Mouse (Mus musculus): ENCODE measurements at regions not wholly inside any gene's neighbourhood (a gene's known extent, or its start where the extent isn't known, plus 50 kb on each side); places are given as distances from the start of the nearest gene placed in this dataset.
"Not testable (repeated sequence)": the region's sequence is repeated elsewhere in the genome, so short reads cannot be mapped to it uniquely, and the experiment has no call there.

- H3K4me3 ChIP-seq, result no peak overlapping the region
- no peak for ATAC-seq (ENCODE audit: insufficient number of reproducible peaks, low FRiP score)
- H3K27ac ChIP-seq (ENCODE audit: poor library complexity, severe bottlenecking), result no peak overlapping the region
- H3K4me1 ChIP-seq (replicated peaks), result no peaks in the 10 kb centered on the region
- no peaks in the 10 kb centered on the region for H3K27me3 ChIP-seq (replicated peaks)
- WGBS, result 58% methylated on average over 5 of the region's 5 CpGs
- no peaks in the 10 kb centered on the region for H3K36me3 ChIP-seq
- H3K9me3 ChIP-seq (replicated peaks), result peaks cover 5% of the 10 kb centered on the region; the same call in 1 of the 2 replicates
- no peak overlapping the region for H3K9ac ChIP-seq
- H3K4me2 ChIP-seq, result no peak overlapping the region
These were observed 112.9 kb upstream of the Gap43 start for GRCm38 (mm10) chr16:42453338-42453737.

- 78% methylated on average over 8 of the region's 8 CpGs for WGBS
These were observed 109.5 kb upstream of the Gap43 start for GRCm38 (mm10) chr16:42449840-42450444.

DNA sequence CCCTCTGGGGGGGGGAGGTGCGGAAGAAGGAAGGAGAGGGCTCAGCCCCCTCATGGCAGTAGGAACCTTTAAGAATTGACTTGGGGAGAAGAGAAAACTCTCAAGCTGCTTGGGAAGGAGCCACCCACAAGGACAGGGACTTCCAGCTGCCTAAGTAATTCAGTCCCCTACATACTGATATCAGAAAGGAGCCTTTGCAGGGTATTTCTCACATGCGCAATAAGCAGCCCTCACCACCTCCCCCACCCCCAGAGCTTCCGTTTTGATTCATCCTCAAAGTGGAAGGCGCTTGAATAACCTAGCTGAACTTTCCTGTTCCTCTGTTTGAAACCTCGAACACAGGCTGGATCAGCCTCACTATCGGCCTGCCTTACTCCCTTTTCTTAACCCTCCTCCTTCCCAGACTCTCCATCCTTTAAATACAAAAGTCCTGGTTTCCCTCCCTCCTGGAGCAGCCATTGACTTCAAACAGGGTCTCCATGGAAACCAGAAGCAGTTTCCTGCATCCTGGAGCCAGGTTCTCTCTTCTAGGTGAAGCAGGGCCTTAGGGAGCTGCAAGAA is 104.5 kb upstream of the Gap43 start:
- peak; percentile 42; the same call in 1 of the 2 replicates for ATAC-seq (ENCODE audit: insufficient number of reproducible peaks, low FRiP score)
- no peak overlapping the region for H3K27ac ChIP-seq (ENCODE audit: poor library complexity, severe bottlenecking)
- peak overlapping the region; percentile 54 for H3K4me2 ChIP-seq
- no peaks in the 10 kb centered on the region for H3K27me3 ChIP-seq (replicated peaks)
- no peaks in the 10 kb centered on the region for H3K36me3 ChIP-seq
- H3K4me3 ChIP-seq, result no peak overlapping the region
- WGBS, result 25% methylated on average over 6 of the region's 6 CpGs
- H3K4me1 ChIP-seq (replicated peaks), result peaks cover 13% of the 10 kb centered on the region
- H3K9ac ChIP-seq, result no peak overlapping the region
- peaks cover 5% of the 10 kb centered on the region; the same call in 1 of the 2 replicates for H3K9me3 ChIP-seq (replicated peaks)

More at GRCm38 (mm10) chr16:42449840-42450444, 109.5 kb upstream of the Gap43 start:
- Histone ChIP-seq H3K27me3 (replicated peaks) (no peaks in the 10 kb centered on the region), H3K9me3 (replicated peaks) (peaks cover 5% of the 10 kb centered on the region; the same call in 1 of the 2 replicates), H3K4me3 (no peak overlapping the region), H3K9ac (no peak overlapping the region), H3K4me1 (replicated peaks) (peaks cover 3% of the 10 kb centered on the region; the same call in 1 of the 2 replicates), H3K4me2 (no peak overlapping the region), H3K27ac (ENCODE audit: poor library complexity, severe bottlenecking) (no peak overlapping the region), H3K36me3 (no peaks in the 10 kb centered on the region)
- no peak for ATAC-seq (ENCODE audit: insufficient number of reproducible peaks, low FRiP score)

DNA sequence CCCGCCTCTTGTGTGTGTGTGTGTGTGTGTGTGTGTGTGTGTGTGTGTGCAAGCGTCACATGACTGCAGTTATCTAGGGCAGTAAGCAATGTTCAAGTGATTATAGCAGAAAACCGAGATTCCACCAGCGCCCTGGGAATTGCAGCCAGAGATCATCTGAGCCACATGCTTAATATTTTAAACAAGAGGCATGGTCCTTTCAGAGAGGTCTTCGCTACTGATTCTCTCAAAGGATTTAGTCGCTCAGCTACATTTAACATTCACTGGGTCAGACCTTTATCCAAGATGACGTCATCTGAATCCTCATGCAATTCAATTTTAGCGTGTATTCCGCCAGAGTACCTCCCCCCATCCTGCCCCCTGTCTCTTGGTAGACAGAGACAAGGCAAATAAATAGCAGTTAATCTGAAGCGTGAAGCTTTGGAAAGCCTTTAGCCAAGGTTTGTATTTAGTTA is 104.0 kb upstream of the Gap43 start:
- Histone ChIP-seq H3K4me3 (no peak overlapping the region), H3K27me3 (replicated peaks) (no peaks in the 10 kb centered on the region), H3K4me2 (peak overlapping the region; percentile 54), H3K27ac (ENCODE audit: poor library complexity, severe bottlenecking) (no peak overlapping the region), H3K4me1 (replicated peaks) (peaks cover 13% of the 10 kb centered on the region), H3K36me3 (no peaks in the 10 kb centered on the region), H3K9ac (no peak overlapping the region), H3K9me3 (replicated peaks) (peaks cover 5% of the 10 kb centered on the region; the same call in 1 of the 2 replicates)
- no peak for ATAC-seq (ENCODE audit: insufficient number of reproducible peaks, low FRiP score)
- 40% methylated on average over 10 of the region's 10 CpGs for WGBS

- H3K27ac ChIP-seq (ENCODE audit: poor library complexity, severe bottlenecking), result no peak overlapping the region
- no peaks in the 10 kb centered on the region for H3K27me3 ChIP-seq (replicated peaks)
- H3K4me3 ChIP-seq, result no peak overlapping the region
- no peak for ATAC-seq (ENCODE audit: insufficient number of reproducible peaks, low FRiP score)
- WGBS, result 39% methylated on average over 4 of the region's 4 CpGs
- peaks cover 13% of the 10 kb centered on the region for H3K4me1 ChIP-seq (replicated peaks)
- no peaks in the 10 kb centered on the region for H3K36me3 ChIP-seq
- no peak overlapping the region for H3K9ac ChIP-seq
- no peak overlapping the region for H3K4me2 ChIP-seq
- no peaks in the 10 kb centered on the region for H3K9me3 ChIP-seq (replicated peaks)
These were observed 100.4 kb upstream of the Gap43 start for GRCm38 (mm10) chr16:42440822-42441221.

DNA sequence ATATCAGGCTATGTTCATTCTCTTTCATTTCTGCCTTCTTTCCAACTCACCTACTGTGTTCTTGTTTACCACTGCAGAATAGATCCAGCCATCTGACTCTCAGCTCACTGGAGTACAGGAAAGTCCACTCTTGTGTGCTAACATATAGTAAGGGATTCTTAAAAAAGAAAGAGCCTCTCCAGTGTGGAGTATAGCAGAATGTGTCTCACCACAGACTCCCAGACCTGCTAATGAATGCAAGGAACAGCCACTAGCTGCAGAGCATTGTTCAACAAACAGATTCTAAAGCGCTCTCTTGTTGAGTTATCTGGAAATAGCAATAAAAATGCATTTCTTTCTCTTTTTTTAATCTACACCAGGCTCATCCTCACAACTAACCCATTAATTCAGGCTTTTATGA is 91.1 kb upstream of the Gap43 start:
- Histone ChIP-seq H3K27ac (ENCODE audit: poor library complexity, severe bottlenecking) (no peak overlapping the region), H3K27me3 (replicated peaks) (no peaks in the 10 kb centered on the region), H3K4me3 (no peak overlapping the region), H3K4me1 (replicated peaks) (no peaks in the 10 kb centered on the region), H3K4me2 (no peak overlapping the region), H3K9me3 (replicated peaks) (no peaks in the 10 kb centered on the region), H3K9ac (no peak overlapping the region), H3K36me3 (no peaks in the 10 kb centered on the region)
- 84% methylated on average over 1 of the region's 1 CpGs for WGBS
- no peak for ATAC-seq (ENCODE audit: insufficient number of reproducible peaks, low FRiP score)

GRCm38 (mm10) chr16:42416673-42417072 is 76.2 kb upstream of the Gap43 start:
- WGBS, result 77% methylated on average over 4 of the region's 4 CpGs
- no peak overlapping the region for H3K4me3 ChIP-seq
- no peak overlapping the region for H3K9ac ChIP-seq
- no peaks in the 10 kb centered on the region for H3K36me3 ChIP-seq
- no peaks in the 10 kb centered on the region for H3K4me1 ChIP-seq (replicated peaks)
- no peaks in the 10 kb centered on the region for H3K9me3 ChIP-seq (replicated peaks)
- ATAC-seq (ENCODE audit: insufficient number of reproducible peaks, low FRiP score), result no peak
- H3K4me2 ChIP-seq, result no peak overlapping the region
- H3K27ac ChIP-seq (ENCODE audit: poor library complexity, severe bottlenecking), result no peak overlapping the region
- no peaks in the 10 kb centered on the region for H3K27me3 ChIP-seq (replicated peaks)

DNA sequence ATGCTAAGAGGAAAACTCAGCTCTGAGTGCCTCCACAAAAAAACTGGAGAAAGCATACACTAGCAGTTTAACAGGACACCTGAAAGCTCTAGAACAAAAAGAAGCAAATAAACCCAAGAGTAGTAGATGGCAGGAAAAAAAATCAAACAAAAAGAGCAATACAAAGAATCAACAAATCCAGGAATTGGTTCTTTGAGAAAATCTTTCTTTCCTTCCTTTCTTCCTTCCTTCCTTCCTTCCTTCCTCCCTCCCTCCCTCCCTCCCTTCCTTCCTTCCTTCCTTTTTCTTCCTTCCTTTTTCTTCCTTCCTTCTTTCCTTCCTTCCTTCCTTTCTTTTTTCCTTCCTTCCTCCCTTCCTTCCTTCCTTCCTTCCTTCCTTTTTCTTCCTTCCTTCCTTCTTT is 71.6 kb upstream of the Gap43 start:
- not testable (repeated sequence) for H3K27ac ChIP-seq (ENCODE audit: poor library complexity, severe bottlenecking); H3K36me3 ChIP-seq; H3K4me3 ChIP-seq; H3K9ac ChIP-seq; H3K4me1 ChIP-seq (replicated peaks); H3K9me3 ChIP-seq (replicated peaks); H3K27me3 ChIP-seq (replicated peaks); ATAC-seq (ENCODE audit: insufficient number of reproducible peaks, low FRiP score); H3K4me2 ChIP-seq

GRCm38 (mm10) chr16:42396596-42396995 is 56.1 kb upstream of the Gap43 start:
- Histone ChIP-seq H3K9ac (no peak overlapping the region), H3K4me2 (no peak overlapping the region), H3K4me1 (replicated peaks) (no peaks in the 10 kb centered on the region), H3K27me3 (replicated peaks) (no peaks in the 10 kb centered on the region), H3K27ac (ENCODE audit: poor library complexity, severe bottlenecking) (no peak overlapping the region), H3K4me3 (no peak overlapping the region), H3K9me3 (replicated peaks) (no peaks in the 10 kb centered on the region), H3K36me3 (no peaks in the 10 kb centered on the region)
- no peak for ATAC-seq (ENCODE audit: insufficient number of reproducible peaks, low FRiP score)
- 90% methylated on average over 1 of the region's 1 CpGs for WGBS

Data from heart, embryonic 12.5 days (tissue).